Mouse (Mus musculus) limb, embryonic 14.5 days (tissue): ENCODE results near the gene Vdr. TPM values are rescaled to one million over a fixed set of nuclear protein-coding genes. Genes with fewer than 3 reads are reported as not detected.

ENCODE experiments used
- ATAC-seq: fragments of 200-750 bp; cut with Nextera tagmentation; 2 replicates; pipeline ENCODE4 v1.8.0; 2017; ENCODE audit warnings: low read depth, moderate number of reproducible peaks, moderate TSS enrichment; ENCODE audit not compliant: low FRiP score
- DNase-seq: peaks from one replicate; pipeline ENCODE4 v3.0.0-alpha.2; 2015; ENCODE audit warnings: low spot score
- H3K27ac ChIP-seq: fragments of 300-500 bp; sonication (generic); replicated peaks from 2 replicates; pipeline ENCODE4 v1.5.1; 2014; ENCODE audit warnings: low read depth, mild to moderate bottlenecking, low read length, moderate library complexity, mixed read lengths
- H3K27me3 ChIP-seq: fragments of 300-500 bp; sonication (generic); 2 replicates; pipeline ENCODE4 v1.6.1; 2014; ENCODE audit warnings: low read length, mixed read lengths; ENCODE audit not compliant: control insufficient read depth, insufficient read depth
- H3K36me3 ChIP-seq: fragments of 300-500 bp; sonication (generic); 2 replicates; pipeline ENCODE4 v1.6.1; 2014; ENCODE audit warnings: mild to moderate bottlenecking, low read length, moderate library complexity, mixed read lengths; ENCODE audit not compliant: control insufficient read depth, insufficient read depth
- H3K4me1 ChIP-seq: fragments of 300-500 bp; sonication (generic); 2 replicates; pipeline ENCODE4 v1.6.1; 2014; ENCODE audit warnings: antibody characterized with exemption, low read length, mixed read lengths; ENCODE audit not compliant: control insufficient read depth, insufficient read depth
- H3K4me2 ChIP-seq: fragments of 300-500 bp; sonication (generic); replicated peaks from 2 replicates; pipeline ENCODE4 v1.6.1; 2014; ENCODE audit warnings: low read depth, mild to moderate bottlenecking, low read length, moderate library complexity; ENCODE audit not compliant: severe bottlenecking
- H3K4me3 ChIP-seq: fragments of 300-500 bp; sonication (generic); replicated peaks from 2 replicates; pipeline ENCODE4 v1.5.1; 2014; ENCODE audit warnings: low read length
- H3K9ac ChIP-seq: fragments of 300-500 bp; sonication (generic); 2 replicates; pipeline ENCODE4 v1.6.1; 2014; ENCODE audit warnings: mild to moderate bottlenecking, low read depth, low read length, moderate library complexity; ENCODE audit not compliant: severe bottlenecking
- H3K9me3 ChIP-seq: fragments of 300-500 bp; sonication (generic); 2 replicates; pipeline ENCODE4 v1.6.1; 2016; ENCODE audit warnings: low read length; ENCODE audit not compliant: control insufficient read depth
- POLR2A ChIP-seq: fragments of 200-500 bp; IDR thresholded peaks from 2 replicates; pipeline ENCODE4 v1.8.0; 2012; ENCODE audit warnings: inconsistent platforms, mild to moderate bottlenecking, moderate library complexity, borderline replicate concordance; ENCODE audit not compliant: insufficient read depth, insufficient read length; ENCODE audit errors: extremely low read depth
- WGBS: fragments of 180-500 bp; shearing (Covaris S2); extraction: QIAGEN DNeasy Blood & Tissue Kit; methylation state at CpG from one replicate; pipeline ENCODE4 v1.1.7; 2014; 5-methylcytosine and 5-hydroxymethylcytosine counted together
- polyA plus RNA-seq, 2 experiments: library from polyadenylated mRNA; depleted of rRNA in 1 of 2; stranded (reverse) in 1 of 2; unstranded in 1 of 2; fragments of >200 nt; fragmentation: Nextera tagmentation in 1 of 2; extraction: Ambion mirVana in 1 of 2; gene quantifications; 2 replicates each; pipeline versions ENCODE4 v1.2.1 to v1.2.3; 2012 to 2014

Gene Vdr
- polyA plus RNA-seq, 2 experiments: 2.0 to 3.4 TPM

DNA sequence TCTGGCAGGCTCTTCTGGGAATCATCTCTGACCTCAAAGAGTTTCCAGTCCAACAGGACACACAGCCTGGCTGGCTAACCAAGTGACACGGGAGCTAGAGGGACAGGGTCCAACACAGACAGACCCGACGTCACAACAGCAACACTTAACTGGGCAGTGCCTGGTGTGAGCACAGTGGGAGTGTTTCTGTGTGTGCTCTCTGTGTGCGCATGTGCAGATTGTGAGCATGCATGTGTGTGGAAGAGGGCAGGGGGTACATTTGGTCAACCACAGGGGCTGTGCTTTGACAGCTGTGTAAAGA lies 42.4 kb upstream of the Vdr start:
- no peak overlapping the region for H3K27ac ChIP-seq
- H3K9ac ChIP-seq: no peak overlapping the region; the same call in 1 of the 2 replicates
- DNase-seq (no peak), ATAC-seq (no peak)
- H3K36me3 ChIP-seq: no peaks in the 10 kb centered on the region
- no peak for TF ChIP-seq POLR2A
- no peak overlapping the region for H3K4me2 ChIP-seq
- H3K27me3 ChIP-seq: no peaks in the 10 kb centered on the region
- no peak overlapping the region for H3K4me3 ChIP-seq
- WGBS: 63% methylated on average over 4 of the region's 4 CpGs
- H3K4me1 ChIP-seq: peaks cover 4% of the 10 kb centered on the region; the same call in 1 of the 2 replicates
- H3K9me3 ChIP-seq: no peaks in the 10 kb centered on the region

DNA sequence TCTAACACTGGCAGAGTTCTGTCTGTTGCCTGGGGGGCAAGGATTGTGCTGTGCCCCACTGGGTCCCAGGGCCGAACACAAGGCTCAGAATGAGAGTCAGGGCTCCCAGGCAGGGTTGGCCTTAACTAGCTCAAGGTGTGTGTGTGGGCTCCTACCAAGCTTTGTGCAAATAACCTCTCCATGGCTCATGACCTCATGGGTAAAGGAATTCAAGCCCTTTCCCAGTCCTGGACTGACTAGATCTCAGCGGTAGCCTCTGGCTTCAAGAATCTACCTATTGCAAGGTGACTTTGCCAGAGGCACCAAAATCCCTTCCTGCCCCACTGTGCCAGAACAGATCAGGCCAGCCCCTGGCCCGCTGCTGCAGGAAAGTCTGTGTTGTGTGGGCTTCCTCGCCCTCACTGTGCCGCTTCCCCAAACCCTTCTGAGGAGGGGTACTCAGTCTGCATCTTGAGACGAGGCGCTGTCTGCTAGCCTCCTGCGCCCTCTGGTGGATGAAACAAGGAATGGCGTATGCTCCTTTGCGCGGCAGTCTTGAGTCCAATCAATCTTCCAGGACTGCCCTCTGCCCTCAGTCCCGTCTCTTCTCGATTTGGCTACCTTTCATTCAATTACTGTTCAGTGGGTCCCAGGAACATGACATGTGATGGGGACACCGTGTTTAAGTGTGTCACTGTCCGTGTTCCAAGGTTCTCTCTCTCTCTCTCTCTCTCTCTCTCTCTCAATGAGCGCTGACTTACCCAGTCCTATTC lies 41.9 kb upstream of the Vdr start:
- no peak overlapping the region for H3K9ac ChIP-seq
- H3K4me3 ChIP-seq: no peak overlapping the region
- ATAC-seq (peak; percentile 68; the same call in 1 of the 2 replicates), DNase-seq (peak; percentile 56)
- WGBS: 17% methylated on average over 16 of the region's 16 CpGs
- no peaks in the 10 kb centered on the region for H3K36me3 ChIP-seq
- H3K4me2 ChIP-seq: no peak overlapping the region; the same call in 1 of the 2 replicates
- no peak overlapping the region for H3K27ac ChIP-seq
- no peaks in the 10 kb centered on the region for H3K9me3 ChIP-seq
- no peaks in the 10 kb centered on the region for H3K27me3 ChIP-seq
- no peak for TF ChIP-seq POLR2A
- peaks cover 4% of the 10 kb centered on the region; the same call in 1 of the 2 replicates for H3K4me1 ChIP-seq

DNA sequence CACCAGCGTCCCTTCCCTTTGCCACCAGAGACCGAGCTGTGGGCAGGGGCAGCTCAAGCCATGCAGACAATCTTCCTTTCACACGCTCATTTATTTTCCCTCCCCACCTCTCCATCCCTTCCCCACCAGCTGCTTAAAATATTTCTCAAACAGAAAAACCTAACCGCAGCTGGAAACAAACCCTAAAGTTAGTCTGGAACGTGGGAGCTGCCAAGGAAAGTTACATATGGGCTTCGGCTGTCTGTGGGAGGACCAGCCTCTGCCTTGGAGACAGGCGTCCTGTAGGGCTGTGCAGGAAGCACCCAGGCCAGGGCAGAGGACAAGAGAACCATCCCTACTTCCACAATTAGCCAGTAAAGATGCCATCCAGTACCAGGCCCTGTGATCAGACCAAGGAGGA lies 39.8 kb upstream of the Vdr start:
- DNase-seq (no peak), ATAC-seq (no peak)
- Histone ChIP-seq H3K9me3 (no peaks in the 10 kb centered on the region), H3K36me3 (no peaks in the 10 kb centered on the region), H3K27me3 (no peaks in the 10 kb centered on the region), H3K4me1 (peaks cover 4% of the 10 kb centered on the region; the same call in 1 of the 2 replicates), H3K4me3 (no peak overlapping the region), H3K27ac (no peak overlapping the region), H3K9ac (peak overlapping the region; percentile 12; the same call in 1 of the 2 replicates), H3K4me2 (no peak overlapping the region)
- TF ChIP-seq POLR2A: no peak
- WGBS: 58% methylated on average over 7 of the region's 7 CpGs

DNA sequence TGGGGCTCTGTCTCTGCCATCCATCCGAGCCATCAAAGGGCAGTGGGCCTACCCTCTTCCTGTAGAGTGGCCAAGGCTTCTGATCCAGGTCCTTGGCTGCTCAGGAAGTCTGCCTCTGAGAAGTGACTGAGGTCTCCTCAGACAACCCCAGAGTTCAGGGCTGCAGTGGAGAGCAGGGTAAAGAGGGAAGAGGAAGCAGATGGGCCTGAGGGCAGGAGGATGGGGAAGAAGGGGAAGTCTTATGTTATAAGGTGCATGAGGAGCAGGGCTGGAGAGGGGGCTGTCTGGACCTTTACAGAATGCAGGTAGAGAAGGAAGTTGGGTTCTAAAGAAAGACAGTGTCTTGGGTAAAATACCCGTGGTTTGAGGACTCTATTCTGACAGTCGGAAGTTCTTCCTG lies 39.3 kb upstream of the Vdr start:
- WGBS: 74% methylated on average over 3 of the region's 3 CpGs
- H3K27ac ChIP-seq: no peak overlapping the region

DNA sequence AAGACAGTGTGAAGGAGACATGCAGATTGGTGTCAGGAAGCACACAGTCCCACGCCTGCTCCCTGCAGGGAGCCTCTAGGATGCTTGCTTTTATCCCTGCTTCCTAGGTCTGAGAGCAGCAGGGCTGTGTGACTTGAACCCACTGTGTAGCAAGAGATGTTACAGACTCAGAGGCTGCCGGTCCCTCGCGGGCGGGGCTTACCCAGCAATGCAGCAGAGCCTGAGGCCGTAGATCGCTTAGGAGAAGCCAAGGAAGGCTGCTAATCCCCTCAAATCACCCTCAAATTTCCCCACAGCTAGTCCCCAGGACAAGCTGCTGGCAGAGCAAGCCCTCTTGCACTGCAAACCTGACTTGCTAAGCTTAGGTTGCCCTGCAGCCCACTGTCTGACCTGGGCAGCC lies 38.3 kb upstream of the Vdr start:
- Histone ChIP-seq H3K27me3 (no peaks in the 10 kb centered on the region), H3K4me2 (no peak overlapping the region), H3K9me3 (no peaks in the 10 kb centered on the region), H3K9ac (no peak overlapping the region), H3K36me3 (no peaks in the 10 kb centered on the region), H3K27ac (no peak overlapping the region), H3K4me1 (peaks cover 4% of the 10 kb centered on the region; the same call in 1 of the 2 replicates), H3K4me3 (no peak overlapping the region)
- 35% methylated on average over 7 of the region's 7 CpGs for WGBS
- no peak for ATAC-seq
- no peak for TF ChIP-seq POLR2A
- DNase-seq: no peak

More for the DNA sequence above, 39.3 kb upstream of the Vdr start:
- no peaks in the 10 kb centered on the region for H3K36me3 ChIP-seq
- no peak overlapping the region for H3K4me3 ChIP-seq
- 0 out of 2 replicates have a peak overlapping the region, but pooled peaks have one; percentile 12 for H3K9ac ChIP-seq
- no peaks in the 10 kb centered on the region for H3K27me3 ChIP-seq
- no peaks in the 10 kb centered on the region for H3K9me3 ChIP-seq
- no peak for TF ChIP-seq POLR2A
- DNase-seq: no peak
- ATAC-seq: no peak
- H3K4me2 ChIP-seq: no peak overlapping the region
- peaks cover 4% of the 10 kb centered on the region; the same call in 1 of the 2 replicates for H3K4me1 ChIP-seq
